Mouse (Mus musculus) left cerebral cortex, adult 6 months (tissue): ENCODE results near the gene Men1. TPM values are rescaled to one million over a fixed set of nuclear protein-coding genes. Genes with fewer than 3 reads are reported as not detected.

Source experiments
- long read RNA-seq, 2 experiments: library from polyadenylated mRNA; unstranded; transcript quantifications; one replicate each; pipeline ENCODE4 v2.0.0; 2019 to 2020
- polyA plus RNA-seq: library from polyadenylated mRNA; unstranded; fragments of <200 nt; fragmentation: Nextera tagmentation; gene quantifications from 2 replicates; pipeline ENCODE4 v1.2.3, GENCODE M21; 2021

Gene Men1
- polyA plus RNA-seq: 26.7 and 28.0 TPM in 2 replicates
- long read RNA-seq, experiment 1, transcript Men1-201 (9 exons, 2,975 nt): major isoform, 74 of 151 reads
- long read RNA-seq, experiment 1, transcript Men1-203 (10 exons, 2,639 nt): minor isoform, 35 of 151 reads
- long read RNA-seq, experiment 1, transcript Men1-206 (10 exons, 2,652 nt): minor isoform, 12 of 151 reads
- long read RNA-seq, experiment 1, partial matches to known transcripts: 20 of 151 reads
- long read RNA-seq, experiment 1, other reads (novel, unspliced or antisense): 5 of 151 reads
- long read RNA-seq, experiment 2, transcript Men1-201 (9 exons, 2,975 nt): major isoform, 18 of 47 reads
- long read RNA-seq, experiment 2, transcript Men1-203 (10 exons, 2,639 nt): minor isoform, 10 of 47 reads
- long read RNA-seq, experiment 2, partial matches to known transcripts: 16 of 47 reads
- long read RNA-seq, experiment 2, other reads (novel, unspliced or antisense): 1 of 47 reads

GRCm38 (mm10) chr19:6334673-6335457, at the start of gene Men1:
Gene Men1, plus strand, starts transcription at chr19:6334979.

GRCm38 (mm10) chr19:6306137-6306551, 28.6 kb upstream of the Men1 start, which contains the start of gene Cdc42bpg:
Gene Cdc42bpg, plus strand, starts transcription at chr19:6306456.

DNA sequence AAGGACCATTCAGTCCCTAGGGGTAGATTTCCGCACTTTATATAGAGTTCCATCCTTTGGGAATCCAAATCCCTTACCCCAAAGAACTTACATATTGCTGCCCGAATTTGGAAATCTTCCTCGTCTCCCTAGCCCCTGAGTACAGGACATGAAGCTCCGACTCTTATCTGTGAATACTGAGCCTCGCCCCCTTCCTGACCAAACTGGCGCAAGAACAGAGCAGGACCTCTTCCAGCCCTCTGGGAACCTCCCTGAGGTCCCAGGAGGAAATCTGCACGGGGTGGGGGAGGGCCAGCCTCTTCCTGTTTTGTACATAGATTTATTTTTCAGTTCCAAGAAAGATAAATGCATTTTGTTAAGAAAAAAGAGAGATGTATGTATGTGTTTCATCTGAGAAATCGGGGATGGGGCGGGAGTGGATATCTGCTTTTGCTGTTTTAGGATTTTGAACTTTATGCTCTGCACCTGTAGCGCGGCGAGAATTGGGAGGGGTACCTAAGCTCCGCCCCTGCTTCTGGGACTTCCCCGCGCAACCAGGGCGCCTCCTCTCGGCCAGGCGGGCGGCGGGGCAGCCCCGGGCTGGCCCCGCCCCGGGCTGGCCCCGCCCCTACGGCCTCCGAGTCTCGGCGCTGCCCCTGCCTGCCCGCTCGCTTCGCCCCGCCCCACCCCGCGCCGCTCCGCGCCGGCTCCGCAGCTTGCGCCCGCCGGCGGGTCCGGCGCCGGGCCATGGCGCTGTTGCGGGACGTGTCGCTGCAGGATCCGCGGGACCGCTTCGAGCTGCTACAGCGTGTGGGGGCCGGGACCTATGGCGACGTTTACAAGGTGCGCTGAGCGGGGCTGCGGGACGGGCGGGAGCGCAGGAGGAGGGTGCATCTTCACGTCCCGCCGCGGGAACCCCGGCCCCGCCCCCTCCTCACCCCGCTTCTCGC, 6.0 kb downstream of the Men1 start, which contains the start of gene Map4k2:
Gene Map4k2 (plus strand): TSS at position 612 of the 929 bp plus-strand sequence.

GRCm38 (mm10) chr19:6363411-6364240, 28.8 kb downstream of the Men1 start, which contains the start of gene Sf1:
Gene Sf1, plus strand, starts transcription at chr19:6363690.

GRCm38 (mm10) chr19:6384128-6384527, 49.3 kb downstream of the Men1 start, which contains the start of gene Pygm:
Gene Pygm, plus strand, starts transcription at chr19:6384399.

Other genes starting within 250 kb of the Men1 start
- 0.08 and 0.12 TPM in 2 replicates for gene Cdca5, start 250.0 kb upstream of the Men1 start, polyA plus RNA-seq
- gene AC131692.1, start 240.6 kb upstream of the Men1 start, polyA plus RNA-seq: not detected in 2 replicates
- gene Naaladl1, start 229.2 kb upstream of the Men1 start, polyA plus RNA-seq: 0.07 and 0.18 TPM in 2 replicates
- 48.7 and 63.2 TPM in 2 replicates for gene Sac3d1, start 216.3 kb upstream of the Men1 start, polyA plus RNA-seq
- 63.9 and 70.7 TPM in 2 replicates for gene Snx15, start 206.7 kb upstream of the Men1 start, polyA plus RNA-seq
- 0.19 TPM in 1 of 2 replicates, not detected in the other for gene Batf2, start 194.0 kb upstream of the Men1 start, polyA plus RNA-seq
- 175 and 184 TPM in 2 replicates for gene Arl2, start 193.4 kb upstream of the Men1 start, polyA plus RNA-seq
- not detected in 2 replicates for gene Majin, start 150.6 kb upstream of the Men1 start, polyA plus RNA-seq
- gene Gpha2, start 108.6 kb upstream of the Men1 start, polyA plus RNA-seq: not detected in 2 replicates
- gene Ppp2r5b, start 99.1 kb upstream of the Men1 start, polyA plus RNA-seq: 32.1 and 73.3 TPM in 2 replicates
- 6.0 and 7.8 TPM in 2 replicates for gene Atg2a, start 93.3 kb upstream of the Men1 start, polyA plus RNA-seq
- 17.3 and 24.9 TPM in 2 replicates for gene Ehd1, start 58.3 kb upstream of the Men1 start, polyA plus RNA-seq
- gene Cdc42bpg, start 28.5 kb upstream of the Men1 start, polyA plus RNA-seq: 0.04 and 0.33 TPM in 2 replicates
- gene Map4k2, start 6.2 kb downstream of the Men1 start, polyA plus RNA-seq: 32.7 and 67.3 TPM in 2 replicates
- 44.7 and 74.4 TPM in 2 replicates for gene Sf1, start 28.7 kb downstream of the Men1 start, polyA plus RNA-seq
- 9.9 and 12.2 TPM in 2 replicates for gene Pygm, start 49.4 kb downstream of the Men1 start, polyA plus RNA-seq
- gene Rasgrp2, start 64.4 kb downstream of the Men1 start, polyA plus RNA-seq: 40.3 and 56.1 TPM in 2 replicates
- 79.9 and 119 TPM in 2 replicates for gene Nrxn2, start 83.8 kb downstream of the Men1 start, polyA plus RNA-seq
- gene Slc22a12, start 208.1 kb downstream of the Men1 start, polyA plus RNA-seq: 0.11 and 0.15 TPM in 2 replicates